Mouse (Mus musculus): ENCODE data around the gene Tal1.

DNA sequence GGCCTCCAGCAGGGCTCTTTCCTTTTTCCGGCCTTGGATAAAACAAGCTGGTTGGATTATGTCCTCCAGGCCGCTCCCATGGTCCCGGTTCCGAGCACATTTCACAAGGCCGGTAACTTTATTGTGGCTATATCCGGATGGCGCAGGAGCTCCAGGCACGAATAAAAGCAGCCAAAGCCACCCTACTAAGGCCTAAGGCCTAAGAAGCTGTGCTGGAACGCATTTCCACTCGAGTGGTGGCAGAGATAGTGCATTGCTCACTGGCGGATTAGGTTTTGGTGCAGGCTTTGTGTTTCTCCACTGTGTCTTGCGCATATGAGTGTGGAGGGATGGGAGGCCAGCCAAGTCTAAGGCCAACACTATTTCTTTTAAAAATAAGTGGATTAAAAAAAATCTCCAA lies 3.6 kb downstream of the Tal1 start:
- TF ChIP-seq CTCF (IDR thresholded peaks at IDR 0.05; ENCODE audit: low read depth) (no peak), EP300 (IDR thresholded peaks at IDR 0.05; ENCODE audit: low read depth) (no peak)

All from heart, postnatal 0 days (tissue).